Mouse (Mus musculus): ENCODE measurements around the gene Loxl4. TPM values are rescaled to one million over a fixed set of nuclear protein-coding genes. Genes with fewer than 3 reads are reported as not detected.

Loxl4 gene
- polyA plus RNA-seq, 1 experiment from 2014 or later: 0.25 TPM

GRCm38 (mm10) chr19:42583677-42584076 is 28.9 kb downstream of the Loxl4 start:
- 96% methylated on average over 5 of the region's 5 CpGs for WGBS
- H3K27ac ChIP-seq (ENCODE audit: low read depth, low read length): no peak overlapping the region
- no peak overlapping the region for H3K4me2 ChIP-seq (ENCODE audit: low read depth, low read length)
- no peaks in the 10 kb centered on the region for H3K9me3 ChIP-seq (ENCODE audit: control insufficient read depth, low read length)
- H3K27me3 ChIP-seq (ENCODE audit: control insufficient read depth, insufficient read depth, low read length): no peaks in the 10 kb centered on the region
- H3K9ac ChIP-seq (replicated peaks; ENCODE audit: low read depth, low read length): no peak overlapping the region
- no peak overlapping the region for H3K4me3 ChIP-seq (ENCODE audit: low read depth, low read length)
- ATAC-seq (ENCODE audit: low read depth): no peak
- no peaks in the 10 kb centered on the region for H3K4me1 ChIP-seq (ENCODE audit: control insufficient read depth, insufficient read depth, low read length)
- H3K36me3 ChIP-seq (ENCODE audit: control insufficient read depth, insufficient read depth, low read length): no peaks in the 10 kb centered on the region

DNA sequence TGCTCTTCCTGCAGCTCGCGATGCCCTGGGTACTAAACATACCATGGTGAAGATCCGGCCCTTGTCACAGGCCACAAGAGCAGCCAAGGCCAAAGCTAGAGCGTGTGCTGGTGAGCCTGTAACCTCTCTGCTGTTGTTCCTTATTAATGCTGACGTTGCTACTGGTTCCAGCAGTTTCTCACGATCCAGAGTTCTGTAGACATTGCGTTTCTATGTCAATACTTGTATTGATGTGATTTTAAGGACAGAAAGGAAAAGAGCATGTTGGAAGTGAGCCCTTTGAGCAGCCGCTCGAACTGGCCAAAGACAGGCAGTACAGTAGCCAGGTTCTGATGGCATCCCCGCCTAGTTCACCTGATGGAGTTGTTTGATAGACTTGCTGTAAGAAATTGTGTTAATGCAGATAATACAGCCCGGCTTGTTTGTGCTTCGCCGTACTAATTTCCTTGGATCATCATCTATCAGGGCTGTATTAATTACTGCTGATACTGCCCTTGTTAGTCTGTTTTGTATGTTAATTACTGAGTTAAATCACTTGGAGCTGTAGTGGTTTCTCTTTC is 29.7 kb downstream of the Loxl4 start:
- Histone ChIP-seq H3K4me1 (ENCODE audit: control insufficient read depth, insufficient read depth, low read length) (no peaks in the 10 kb centered on the region), H3K36me3 (ENCODE audit: control insufficient read depth, insufficient read depth, low read length) (no peaks in the 10 kb centered on the region), H3K9me3 (ENCODE audit: control insufficient read depth, low read length) (no peaks in the 10 kb centered on the region), H3K27me3 (ENCODE audit: control insufficient read depth, insufficient read depth, low read length) (no peaks in the 10 kb centered on the region), H3K4me2 (ENCODE audit: low read depth, low read length) (no peak overlapping the region), H3K9ac (replicated peaks; ENCODE audit: low read depth, low read length) (no peak overlapping the region), H3K4me3 (ENCODE audit: low read depth, low read length) (no peak overlapping the region), H3K27ac (ENCODE audit: low read depth, low read length) (no peak overlapping the region)
- 93% methylated on average over 13 of the region's 13 CpGs for WGBS
- ATAC-seq (ENCODE audit: low read depth): no peak

DNA sequence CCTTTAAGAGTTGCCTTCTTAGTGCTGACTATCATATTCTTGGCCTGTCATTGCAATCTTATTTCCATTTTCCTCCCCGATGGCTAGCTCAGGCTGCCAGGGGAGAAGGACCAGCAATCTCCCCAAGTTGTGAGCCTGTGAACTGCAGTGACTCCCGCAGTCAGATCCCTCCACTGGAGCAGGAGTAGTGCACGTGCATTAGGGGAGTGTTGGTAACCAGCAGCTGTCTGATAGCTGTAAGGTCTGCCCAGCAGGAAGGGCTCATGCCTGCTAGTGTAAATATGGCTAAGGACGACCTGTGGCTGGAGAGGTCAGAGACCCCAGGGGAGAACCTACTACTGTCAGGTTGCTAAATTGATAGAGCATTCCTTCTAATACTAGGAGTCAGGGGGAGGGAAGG is 31.9 kb downstream of the Loxl4 start:
- WGBS: 42% methylated on average over 4 of the region's 4 CpGs
- no peak for ATAC-seq (ENCODE audit: low read depth)
- H3K36me3 ChIP-seq (ENCODE audit: control insufficient read depth, insufficient read depth, low read length): no peaks in the 10 kb centered on the region

DNA sequence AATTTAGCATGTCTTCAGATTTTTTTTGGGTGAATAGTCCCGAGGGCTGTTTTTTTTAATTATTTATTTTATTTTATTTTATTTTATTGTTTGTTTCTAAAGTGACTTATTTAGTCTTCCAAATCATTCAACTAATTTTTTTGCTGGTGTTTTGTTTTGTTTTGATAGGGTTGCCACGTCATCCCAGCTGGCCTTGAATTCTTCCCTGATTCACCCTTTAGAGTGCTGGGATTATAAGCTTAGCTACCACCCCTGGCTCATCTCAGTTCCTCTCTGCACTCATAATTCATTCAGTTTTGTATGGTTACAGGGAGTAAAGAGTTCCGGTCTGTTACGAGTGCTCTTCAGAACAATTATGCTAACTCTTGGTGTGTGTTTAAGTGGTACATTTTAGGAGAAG is 34.0 kb downstream of the Loxl4 start:
- ATAC-seq (ENCODE audit: low read depth): no peak
- WGBS: 87% methylated on average over 4 of the region's 4 CpGs
- no peaks in the 10 kb centered on the region for H3K36me3 ChIP-seq (ENCODE audit: control insufficient read depth, insufficient read depth, low read length)
- H3K9me3 ChIP-seq (ENCODE audit: control insufficient read depth, low read length): no peaks in the 10 kb centered on the region
- no peak overlapping the region for H3K27ac ChIP-seq (ENCODE audit: low read depth, low read length)
- H3K4me2 ChIP-seq (ENCODE audit: low read depth, low read length): no peak overlapping the region
- no peak overlapping the region for H3K4me3 ChIP-seq (ENCODE audit: low read depth, low read length)
- H3K27me3 ChIP-seq (ENCODE audit: control insufficient read depth, insufficient read depth, low read length): no peaks in the 10 kb centered on the region
- no peak overlapping the region for H3K9ac ChIP-seq (replicated peaks; ENCODE audit: low read depth, low read length)
- no peaks in the 10 kb centered on the region for H3K4me1 ChIP-seq (ENCODE audit: control insufficient read depth, insufficient read depth, low read length)

More for the DNA sequence above, 31.9 kb downstream of the Loxl4 start:
- Histone ChIP-seq H3K9me3 (ENCODE audit: control insufficient read depth, low read length) (no peaks in the 10 kb centered on the region), H3K27me3 (ENCODE audit: control insufficient read depth, insufficient read depth, low read length) (no peaks in the 10 kb centered on the region), H3K27ac (ENCODE audit: low read depth, low read length) (no peak overlapping the region), H3K4me3 (ENCODE audit: low read depth, low read length) (no peak overlapping the region), H3K9ac (replicated peaks; ENCODE audit: low read depth, low read length) (no peak overlapping the region), H3K4me1 (ENCODE audit: control insufficient read depth, insufficient read depth, low read length) (no peaks in the 10 kb centered on the region), H3K4me2 (ENCODE audit: low read depth, low read length) (no peak overlapping the region)

DNA sequence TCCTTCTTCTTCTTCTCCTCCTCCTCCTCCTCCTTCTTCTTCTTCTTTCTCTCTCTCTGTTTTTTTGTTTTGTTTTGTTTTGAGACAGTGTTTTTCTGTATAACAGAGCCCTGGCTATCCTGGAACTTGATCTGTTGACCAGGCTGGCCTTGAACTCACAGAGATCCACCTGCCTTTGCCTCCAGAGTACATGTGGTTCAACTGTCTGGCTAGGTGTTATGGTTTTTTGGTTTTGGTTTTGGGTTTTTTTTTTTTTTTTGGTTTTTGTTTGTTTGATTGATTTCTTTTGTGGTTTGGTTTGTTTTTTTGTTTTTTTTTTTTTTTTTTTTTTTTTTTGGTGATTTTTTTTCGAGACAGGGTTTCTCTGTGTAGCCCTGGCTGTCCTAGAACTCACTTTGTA is 35.8 kb downstream of the Loxl4 start:
- Histone ChIP-seq H3K36me3 (ENCODE audit: control insufficient read depth, insufficient read depth, low read length) (no peaks in the 10 kb centered on the region), H3K9me3 (ENCODE audit: control insufficient read depth, low read length) (no peaks in the 10 kb centered on the region), H3K4me3 (ENCODE audit: low read depth, low read length) (no peak overlapping the region), H3K27me3 (ENCODE audit: control insufficient read depth, insufficient read depth, low read length) (no peaks in the 10 kb centered on the region), H3K9ac (replicated peaks; ENCODE audit: low read depth, low read length) (no peak overlapping the region), H3K4me1 (ENCODE audit: control insufficient read depth, insufficient read depth, low read length) (no peaks in the 10 kb centered on the region), H3K27ac (ENCODE audit: low read depth, low read length) (no peak overlapping the region), H3K4me2 (ENCODE audit: low read depth, low read length) (no peak overlapping the region)
- ATAC-seq (ENCODE audit: low read depth): no peak
- 100% methylated on average over 1 of the region's 1 CpGs for WGBS

DNA sequence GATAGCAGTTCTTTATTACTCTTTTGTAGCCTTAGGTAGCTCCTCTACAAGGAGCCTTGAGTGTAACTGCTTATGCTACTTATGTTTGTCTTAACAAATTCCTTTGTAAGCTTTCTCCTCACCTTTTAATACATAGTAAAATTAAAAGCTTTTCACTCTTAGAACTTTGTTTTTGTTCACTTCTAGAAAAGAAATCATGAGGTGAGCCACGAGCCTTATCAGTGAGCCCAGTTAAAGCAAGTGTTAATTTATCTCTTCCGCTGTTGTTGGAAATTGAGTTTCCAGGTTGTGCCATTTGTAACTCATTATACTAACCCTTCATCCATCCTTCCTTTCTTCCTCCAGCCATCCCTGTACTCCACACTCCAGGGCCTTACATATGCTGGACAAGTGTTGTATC is 37.3 kb downstream of the Loxl4 start:
- H3K27me3 ChIP-seq (ENCODE audit: control insufficient read depth, insufficient read depth, low read length): no peaks in the 10 kb centered on the region
- H3K36me3 ChIP-seq (ENCODE audit: control insufficient read depth, insufficient read depth, low read length): no peaks in the 10 kb centered on the region
- WGBS: 91% methylated on average over 2 of the region's 2 CpGs
- no peak overlapping the region for H3K4me3 ChIP-seq (ENCODE audit: low read depth, low read length)
- H3K27ac ChIP-seq (ENCODE audit: low read depth, low read length): no peak overlapping the region
- no peak overlapping the region for H3K4me2 ChIP-seq (ENCODE audit: low read depth, low read length)
- H3K9me3 ChIP-seq (ENCODE audit: control insufficient read depth, low read length): no peaks in the 10 kb centered on the region
- no peak for ATAC-seq (ENCODE audit: low read depth)
- H3K4me1 ChIP-seq (ENCODE audit: control insufficient read depth, insufficient read depth, low read length): peaks cover 6% of the 10 kb centered on the region; the same call in 1 of the 2 replicates
- H3K9ac ChIP-seq (replicated peaks; ENCODE audit: low read depth, low read length): no peak overlapping the region

DNA sequence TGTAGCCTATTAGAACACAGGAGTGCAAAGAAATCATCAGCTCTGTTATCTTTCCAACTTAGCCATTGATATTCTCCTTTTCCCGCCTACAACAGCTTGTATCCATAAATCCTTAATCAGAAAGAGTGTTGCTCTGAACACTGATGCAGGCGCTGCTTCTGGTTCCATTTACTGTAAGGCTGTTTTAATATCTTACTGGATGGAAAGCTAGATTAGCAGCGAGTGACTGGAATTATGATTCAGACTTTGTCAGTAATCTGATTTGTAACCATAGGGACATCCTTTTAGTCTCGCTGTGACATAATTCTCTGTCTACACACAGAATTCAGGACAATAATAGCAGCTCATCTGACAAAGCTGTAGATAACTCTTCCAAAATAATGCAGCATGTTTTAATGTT is 41.3 kb downstream of the Loxl4 start:
- ATAC-seq (ENCODE audit: low read depth): no peak
- Histone ChIP-seq H3K27ac (ENCODE audit: low read depth, low read length) (no peak overlapping the region), H3K4me2 (ENCODE audit: low read depth, low read length) (no peak overlapping the region), H3K9ac (replicated peaks; ENCODE audit: low read depth, low read length) (no peak overlapping the region), H3K9me3 (ENCODE audit: control insufficient read depth, low read length) (no peaks in the 10 kb centered on the region), H3K27me3 (ENCODE audit: control insufficient read depth, insufficient read depth, low read length) (no peaks in the 10 kb centered on the region), H3K4me1 (ENCODE audit: control insufficient read depth, insufficient read depth, low read length) (peaks cover 6% of the 10 kb centered on the region; the same call in 1 of the 2 replicates), H3K36me3 (ENCODE audit: control insufficient read depth, insufficient read depth, low read length) (no peaks in the 10 kb centered on the region), H3K4me3 (ENCODE audit: low read depth, low read length) (no peak overlapping the region)
- 72% methylated on average over 4 of the region's 4 CpGs for WGBS

DNA sequence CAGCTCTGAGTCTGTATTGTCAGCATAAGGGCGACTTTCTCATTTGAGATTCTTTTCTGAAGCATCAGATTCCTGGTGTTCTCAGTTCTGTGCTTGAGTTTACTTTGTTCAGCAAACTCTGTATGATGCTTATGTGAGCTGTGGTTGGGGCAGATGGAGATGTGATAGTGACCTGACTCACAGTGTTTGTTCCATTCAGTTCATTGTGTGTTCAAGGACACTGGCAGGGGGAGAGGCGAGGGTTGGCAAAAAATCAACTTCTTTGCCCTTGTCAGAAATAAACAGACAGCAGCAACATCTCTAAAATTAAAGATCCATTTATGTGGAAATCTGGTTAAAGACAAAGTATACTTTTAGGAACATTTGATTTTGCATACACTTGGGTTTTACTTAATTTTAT is 43.5 kb downstream of the Loxl4 start:
- no peak overlapping the region for H3K4me3 ChIP-seq (ENCODE audit: low read depth, low read length)
- H3K27ac ChIP-seq (ENCODE audit: low read depth, low read length): no peak overlapping the region
- peaks cover 6% of the 10 kb centered on the region; the same call in 1 of the 2 replicates for H3K4me1 ChIP-seq (ENCODE audit: control insufficient read depth, insufficient read depth, low read length)
- H3K36me3 ChIP-seq (ENCODE audit: control insufficient read depth, insufficient read depth, low read length): no peaks in the 10 kb centered on the region
- 82% methylated on average over 2 of the region's 2 CpGs for WGBS
- no peaks in the 10 kb centered on the region for H3K27me3 ChIP-seq (ENCODE audit: control insufficient read depth, insufficient read depth, low read length)
- no peaks in the 10 kb centered on the region for H3K9me3 ChIP-seq (ENCODE audit: control insufficient read depth, low read length)
- no peak overlapping the region for H3K9ac ChIP-seq (replicated peaks; ENCODE audit: low read depth, low read length)
- no peak overlapping the region for H3K4me2 ChIP-seq (ENCODE audit: low read depth, low read length)
- ATAC-seq (ENCODE audit: low read depth): no peak

DNA sequence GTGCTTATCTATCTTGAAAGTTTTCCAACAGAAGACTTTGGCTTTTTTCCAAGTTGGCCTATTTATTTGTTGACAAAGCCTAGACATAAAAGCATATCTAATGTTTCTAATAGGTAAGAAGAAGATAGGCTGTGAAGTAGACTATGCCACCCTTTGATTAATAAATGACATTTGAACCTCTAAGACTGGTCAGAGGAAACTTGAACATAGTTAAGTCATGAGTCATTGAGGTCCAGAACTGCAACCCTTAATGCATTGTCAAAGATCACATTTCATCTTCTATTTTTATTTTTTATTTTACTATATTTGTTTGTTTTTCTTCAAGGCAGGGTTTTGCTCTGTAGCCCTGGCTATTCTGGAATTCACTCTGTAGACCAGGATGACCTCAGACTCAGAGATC is 45.6 kb downstream of the Loxl4 start:
- Histone ChIP-seq H3K9me3 (ENCODE audit: control insufficient read depth, low read length) (no peaks in the 10 kb centered on the region), H3K4me3 (ENCODE audit: low read depth, low read length) (no peak overlapping the region), H3K27me3 (ENCODE audit: control insufficient read depth, insufficient read depth, low read length) (no peaks in the 10 kb centered on the region), H3K27ac (ENCODE audit: low read depth, low read length) (no peak overlapping the region), H3K9ac (replicated peaks; ENCODE audit: low read depth, low read length) (no peak overlapping the region), H3K36me3 (ENCODE audit: control insufficient read depth, insufficient read depth, low read length) (no peaks in the 10 kb centered on the region), H3K4me2 (ENCODE audit: low read depth, low read length) (no peak overlapping the region), H3K4me1 (ENCODE audit: control insufficient read depth, insufficient read depth, low read length) (peaks cover 6% of the 10 kb centered on the region; the same call in 1 of the 2 replicates)
- ATAC-seq (ENCODE audit: low read depth): no peak

Measured in neural tube, embryonic 14.5 days (tissue).